Mouse (Mus musculus) liver, postnatal 0 days (tissue): ENCODE results near the gene Akap8l. TPM values are rescaled to one million over a fixed set of nuclear protein-coding genes. Genes with fewer than 3 reads are reported as not detected.
A peak's percentile ranks its signal among the peaks of the same experiment; 100 is the strongest.

Experiments used
- ATAC-seq: fragments of 200-750 bp; cut with Nextera tagmentation; 2 replicates; pipeline ENCODE4 v1.8.0; 2017; ENCODE audit warnings: mild to moderate bottlenecking, moderate library complexity
- DNase-seq: peaks from one replicate; pipeline ENCODE4 v3.0.0-alpha.2; 2016
- H3K27ac ChIP-seq: fragments of 300-500 bp; sonication (generic); 2 replicates; pipeline ENCODE4 v1.5.1; 2014; ENCODE audit warnings: antibody characterized with exemption, moderate library complexity, mild to moderate bottlenecking, low read depth
- H3K27me3 ChIP-seq: fragments of 300-500 bp; sonication (generic); 2 replicates; pipeline ENCODE4 v1.6.1; 2014; ENCODE audit warnings: low read length, control low read depth, mixed read lengths; ENCODE audit not compliant: insufficient read depth
- H3K36me3 ChIP-seq: fragments of 300-500 bp; sonication (generic); replicated peaks from 2 replicates; pipeline ENCODE4 v1.6.1; 2014; ENCODE audit warnings: mild to moderate bottlenecking, control low read depth, low read length, moderate library complexity, mixed read lengths; ENCODE audit not compliant: insufficient read depth
- H3K4me1 ChIP-seq: fragments of 300-500 bp; sonication (generic); 2 replicates; pipeline ENCODE4 v1.6.1; 2014; ENCODE audit warnings: antibody characterized with exemption, mild to moderate bottlenecking, control low read depth; ENCODE audit not compliant: insufficient read depth
- H3K4me2 ChIP-seq: fragments of 300-500 bp; sonication (generic); 2 replicates; pipeline ENCODE4 v1.6.1; 2014; ENCODE audit warnings: low read depth, mild to moderate bottlenecking, low read length, moderate library complexity, mixed read lengths
- H3K4me3 ChIP-seq: fragments of 300-500 bp; sonication (generic); 2 replicates; pipeline ENCODE4 v1.5.1; 2014; ENCODE audit warnings: low read depth, low read length
- H3K9ac ChIP-seq: fragments of 300-500 bp; sonication (generic); replicated peaks from 2 replicates; pipeline ENCODE4 v1.6.1; 2014; ENCODE audit warnings: mild to moderate bottlenecking, moderate library complexity
- H3K9me3 ChIP-seq: fragments of 300-500 bp; sonication (generic); 2 replicates; pipeline ENCODE4 v1.6.1; 2016; ENCODE audit warnings: mild to moderate bottlenecking, control low read depth, low read length, mixed read lengths
- CTCF ChIP-seq: sonication (generic); IDR thresholded peaks from 2 replicates; pipeline ENCODE4 v1.5.1; 2016; ENCODE audit warnings: antibody characterized with exemption, low read depth
- EP300 ChIP-seq: IDR thresholded peaks from 2 replicates; pipeline ENCODE4 v1.6.1; 2016; ENCODE audit warnings: antibody characterized with exemption, low read depth, mild to moderate bottlenecking
- WGBS: fragments of 180-500 bp; shearing (Covaris S2); extraction: QIAGEN DNeasy Blood & Tissue Kit; methylation state at CpG from one replicate; pipeline ENCODE4 v1.1.7; 2014; ENCODE audit not compliant: insufficient replicate concordance; 5-methylcytosine and 5-hydroxymethylcytosine counted together
- polyA plus RNA-seq: library from polyadenylated mRNA; unstranded; fragments of >200 nt; fragmentation: Nextera tagmentation; extraction: Ambion mirVana; gene quantifications from 2 replicates; pipeline ENCODE4 v1.2.1, GENCODE M21; 2015

Gene Akap8l
- polyA plus RNA-seq, 1 experiment from 2014 or later, result 23.8 TPM

DNA sequence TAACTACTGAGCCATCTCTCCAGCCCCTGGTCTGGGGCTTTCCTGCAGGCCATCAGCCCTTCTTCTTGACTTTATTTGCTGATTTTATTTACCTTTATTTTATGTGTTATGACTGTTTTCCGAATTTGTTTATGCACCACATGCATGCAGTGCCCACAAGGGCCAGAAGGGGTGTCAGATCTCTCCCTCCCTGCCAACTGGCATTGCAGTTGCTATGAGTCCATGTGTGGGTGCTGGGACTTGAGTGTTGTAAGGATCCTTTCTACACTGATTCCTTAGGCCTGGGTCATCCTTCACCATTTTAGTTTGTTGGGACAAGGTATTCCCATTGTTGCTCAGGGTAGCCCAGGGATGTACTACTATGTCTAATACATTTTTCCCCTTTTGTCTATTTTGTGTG is 52.3 kb downstream of the Akap8l start:
- ATAC-seq, result no peak
- H3K27me3 ChIP-seq, result no peaks in the 10 kb centered on the region
- no peak for DNase-seq

DNA sequence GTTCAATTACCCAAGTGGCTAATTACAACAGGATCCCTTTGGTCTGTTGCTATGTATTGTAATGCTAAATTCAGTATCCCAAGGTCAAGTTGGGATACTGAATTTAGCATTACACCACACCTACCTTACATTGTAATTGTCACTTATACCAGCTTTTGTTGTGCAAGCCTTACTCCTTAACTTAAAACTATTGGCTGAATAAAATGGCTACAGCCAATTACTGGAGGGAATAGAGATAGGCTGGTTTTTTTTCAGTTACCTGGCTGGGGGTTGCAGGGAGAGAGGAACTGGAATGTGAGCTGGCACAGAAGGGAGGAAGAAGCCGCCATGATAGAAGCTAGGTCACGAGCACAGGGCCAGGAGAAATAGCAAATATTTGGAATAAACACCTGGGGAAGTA is 54.5 kb downstream of the Akap8l start:
- no peak for DNase-seq
- Histone ChIP-seq H3K27me3 (no peaks in the 10 kb centered on the region), H3K4me1 (no peaks in the 10 kb centered on the region), H3K36me3 (no peaks in the 10 kb centered on the region), H3K9ac (no peak overlapping the region), H3K27ac (no peak overlapping the region), H3K4me3 (no peak overlapping the region), H3K4me2 (no peak overlapping the region), H3K9me3 (no peaks in the 10 kb centered on the region)
- 71% methylated on average over 2 of the region's 2 CpGs for WGBS
- no peak for TF ChIP-seq EP300
- no peak for TF ChIP-seq CTCF
- no peak for ATAC-seq

More for the DNA sequence above, 52.3 kb downstream of the Akap8l start:
- Histone ChIP-seq H3K4me1 (no peaks in the 10 kb centered on the region), H3K27ac (no peak overlapping the region), H3K4me2 (no peak overlapping the region), H3K4me3 (no peak overlapping the region), H3K9me3 (no peaks in the 10 kb centered on the region), H3K9ac (no peak overlapping the region), H3K36me3 (0 out of 2 replicates have a peak, but pooled peaks cover under 1% of the 10 kb centered on the region)
- TF ChIP-seq EP300 (no peak), CTCF (peak; percentile 24; the same call in 1 of the 2 replicates)
- WGBS, result 85% methylated on average over 1 of the region's 1 CpGs

DNA sequence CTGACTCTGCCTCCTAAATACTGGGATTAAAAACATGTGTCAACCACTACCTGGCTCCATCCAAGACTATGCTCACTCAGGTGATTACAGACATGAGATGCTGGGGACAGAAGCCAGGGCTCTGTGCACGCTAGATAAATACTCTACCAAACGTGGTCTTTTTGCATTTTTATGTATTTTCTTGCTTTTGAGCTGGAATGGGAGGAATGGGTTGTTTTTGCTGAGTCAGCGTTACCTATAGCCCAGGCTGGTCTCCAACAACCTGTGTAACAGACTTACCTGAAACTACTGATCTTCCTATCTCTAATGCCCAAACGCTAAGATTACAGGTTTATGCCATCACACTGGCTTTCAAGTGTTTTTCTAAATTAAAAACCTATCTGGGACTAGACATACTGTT is 55.2 kb downstream of the Akap8l start:
- H3K36me3 ChIP-seq, result no peaks in the 10 kb centered on the region
- no peaks in the 10 kb centered on the region for H3K4me1 ChIP-seq
- no peak for DNase-seq
- no peak overlapping the region for H3K27ac ChIP-seq
- H3K9ac ChIP-seq, result no peak overlapping the region
- no peak overlapping the region for H3K4me3 ChIP-seq
- H3K27me3 ChIP-seq, result no peaks in the 10 kb centered on the region
- ATAC-seq, result no peak
- no peaks in the 10 kb centered on the region for H3K9me3 ChIP-seq
- no peak for TF ChIP-seq CTCF
- no peak for TF ChIP-seq EP300
- WGBS, result 74% methylated on average over 4 of the region's 4 CpGs
- no peak overlapping the region for H3K4me2 ChIP-seq

DNA sequence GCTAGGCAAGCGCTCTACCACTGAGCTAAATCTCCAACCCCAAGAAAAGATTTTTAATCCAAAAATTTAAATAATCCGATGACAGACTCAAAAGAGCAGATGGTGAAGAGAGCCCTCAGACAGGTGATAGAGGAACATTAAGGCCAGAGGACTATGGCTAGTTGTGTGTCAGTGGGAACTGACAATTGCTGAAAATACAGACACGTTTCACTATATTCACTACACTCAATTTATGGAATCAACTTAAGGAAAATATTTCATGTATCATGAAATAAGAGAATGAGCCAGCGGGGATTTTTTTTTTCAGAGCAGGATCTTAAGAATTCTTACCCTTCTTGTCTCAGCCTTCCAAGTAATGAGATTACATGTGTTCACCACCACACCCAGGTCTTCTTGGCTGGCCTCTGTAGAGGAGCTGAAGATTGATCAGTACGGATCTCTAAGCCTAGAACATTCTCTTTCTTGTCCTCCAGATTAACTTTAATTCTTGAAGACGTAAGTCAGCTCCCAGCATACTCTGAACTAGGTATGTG is 65.2 kb downstream of the Akap8l start:
- no peak for ATAC-seq
- no peak for DNase-seq
- H3K4me1 ChIP-seq, result peaks cover 24% of the 10 kb centered on the region
- no peaks in the 10 kb centered on the region for H3K36me3 ChIP-seq
- H3K9ac ChIP-seq, result peak overlapping the region; percentile 98
- 35% methylated on average over 6 of the region's 6 CpGs for WGBS
- H3K4me2 ChIP-seq, result peak overlapping the region; percentile 72
- H3K27me3 ChIP-seq, result no peaks in the 10 kb centered on the region
- peak overlapping the region; percentile 100 for H3K27ac ChIP-seq
- H3K4me3 ChIP-seq, result peak overlapping the region; percentile 99
- H3K9me3 ChIP-seq, result no peaks in the 10 kb centered on the region
- TF ChIP-seq EP300 (no peak), CTCF (no peak)

DNA sequence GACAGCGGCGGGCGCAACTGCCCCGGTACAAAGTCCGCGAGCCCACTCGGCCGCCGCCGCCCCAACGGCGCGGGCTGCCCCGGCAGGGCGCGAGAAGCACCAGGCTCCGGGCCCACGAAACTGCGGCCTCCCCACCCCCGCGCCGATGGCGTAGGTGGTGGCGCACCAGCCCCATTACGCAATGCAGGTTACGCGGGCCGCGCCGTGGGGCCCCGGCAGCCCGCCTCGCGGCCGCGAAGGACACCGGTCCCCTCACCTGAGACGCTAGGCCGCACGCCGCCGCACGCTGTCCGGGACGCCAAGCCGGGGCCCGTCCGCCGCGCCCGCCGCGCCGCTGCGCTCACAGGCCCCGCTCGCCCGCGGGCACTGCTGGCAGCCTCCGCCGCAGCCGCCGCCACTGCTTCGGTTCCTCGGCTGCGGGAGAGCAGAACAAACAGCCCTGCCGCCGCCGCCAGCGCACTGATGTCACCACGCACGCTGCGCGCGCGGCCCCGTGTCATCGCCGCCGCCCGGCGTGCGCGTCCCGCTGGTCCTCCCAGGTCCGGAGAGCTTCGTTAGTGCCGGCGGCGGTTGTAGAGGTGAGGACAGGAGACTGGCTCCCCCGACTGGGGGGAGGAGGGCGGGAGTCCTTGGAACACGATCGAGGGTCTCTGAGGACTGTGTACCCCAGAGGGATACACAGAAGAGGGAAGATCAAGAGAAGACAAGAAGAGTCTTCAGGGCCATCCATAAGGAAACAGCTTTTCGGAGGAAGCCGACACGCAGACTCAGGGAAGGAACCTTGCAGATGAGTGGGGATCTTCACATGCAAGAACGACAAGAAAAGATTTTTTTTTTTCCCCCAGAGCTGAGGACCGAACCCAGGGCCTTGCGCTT is 65.9 kb downstream of the Akap8l start, which contains the start of gene Brd4:
Gene Brd4 (minus strand): TSS at position 461 of the 876 bp plus-strand sequence.
- DNase-seq (peak; percentile 95), ATAC-seq (peak; percentile 91)
- peak within 1 kb of the TSS; percentile 72 for H3K4me2 ChIP-seq
- peak within 1 kb of the TSS; percentile 98 for H3K9ac ChIP-seq
- H3K36me3 ChIP-seq, result no peaks in the 10 kb centered on the region
- peaks cover 25% of the 10 kb centered on the region for H3K4me1 ChIP-seq
- under 1% methylated on average over 60 of the region's 100 CpGs for WGBS
- H3K27me3 ChIP-seq, result no peaks in the 10 kb centered on the region
- peak within 1 kb of the TSS; percentile 100 for H3K27ac ChIP-seq
- TF ChIP-seq CTCF (no peak), EP300 (no peak)
- peak within 1 kb of the TSS; percentile 99 for H3K4me3 ChIP-seq
- H3K9me3 ChIP-seq, result no peaks in the 10 kb centered on the region

DNA sequence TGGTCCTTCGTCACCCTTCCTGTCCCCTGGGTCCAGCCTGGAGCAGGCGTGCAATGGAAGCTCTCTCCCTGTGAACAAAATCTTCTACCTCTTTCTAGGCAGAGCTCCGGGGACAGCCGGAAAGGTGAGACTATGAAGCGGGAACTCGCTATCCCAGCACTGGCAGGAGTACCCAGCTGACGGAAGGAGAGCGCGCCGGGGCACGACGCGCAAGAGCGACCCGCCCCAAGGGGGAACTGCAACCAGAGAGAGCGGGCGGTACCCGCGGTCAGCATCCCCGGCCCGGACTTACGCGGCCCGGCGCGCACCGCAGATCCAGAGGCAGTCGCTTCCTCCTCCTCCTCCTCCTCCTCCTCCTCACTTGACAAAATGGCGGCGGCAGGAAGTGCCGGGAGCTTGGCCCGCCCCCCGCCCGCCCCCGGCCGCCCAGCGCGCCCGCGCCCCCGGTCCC is 66.6 kb downstream of the Akap8l start:
- peaks cover 28% of the 10 kb centered on the region for H3K4me1 ChIP-seq

More for the DNA sequence above, 66.6 kb downstream of the Akap8l start:
- peak overlapping the region; percentile 99 for H3K4me3 ChIP-seq
- TF ChIP-seq CTCF, result no peak
- TF ChIP-seq EP300, result no peak
- ATAC-seq, result peak; percentile 69
- H3K9ac ChIP-seq, result peak overlapping the region; percentile 98
- H3K27me3 ChIP-seq, result no peaks in the 10 kb centered on the region
- no peaks in the 10 kb centered on the region for H3K9me3 ChIP-seq
- H3K27ac ChIP-seq, result peak overlapping the region; percentile 100
- under 1% methylated on average over 27 of the region's 41 CpGs for WGBS
- no peaks in the 10 kb centered on the region; the same call in 1 of the 2 replicates for H3K36me3 ChIP-seq
- H3K4me2 ChIP-seq, result peak overlapping the region; percentile 72
- DNase-seq, result peak; percentile 80
